Mouse (Mus musculus): ENCODE measurements at regions not wholly inside any gene's neighbourhood (a gene's known extent, or its start where the extent isn't known, plus 50 kb on each side); places are given as distances from the start of the nearest gene placed in this dataset.

DNA sequence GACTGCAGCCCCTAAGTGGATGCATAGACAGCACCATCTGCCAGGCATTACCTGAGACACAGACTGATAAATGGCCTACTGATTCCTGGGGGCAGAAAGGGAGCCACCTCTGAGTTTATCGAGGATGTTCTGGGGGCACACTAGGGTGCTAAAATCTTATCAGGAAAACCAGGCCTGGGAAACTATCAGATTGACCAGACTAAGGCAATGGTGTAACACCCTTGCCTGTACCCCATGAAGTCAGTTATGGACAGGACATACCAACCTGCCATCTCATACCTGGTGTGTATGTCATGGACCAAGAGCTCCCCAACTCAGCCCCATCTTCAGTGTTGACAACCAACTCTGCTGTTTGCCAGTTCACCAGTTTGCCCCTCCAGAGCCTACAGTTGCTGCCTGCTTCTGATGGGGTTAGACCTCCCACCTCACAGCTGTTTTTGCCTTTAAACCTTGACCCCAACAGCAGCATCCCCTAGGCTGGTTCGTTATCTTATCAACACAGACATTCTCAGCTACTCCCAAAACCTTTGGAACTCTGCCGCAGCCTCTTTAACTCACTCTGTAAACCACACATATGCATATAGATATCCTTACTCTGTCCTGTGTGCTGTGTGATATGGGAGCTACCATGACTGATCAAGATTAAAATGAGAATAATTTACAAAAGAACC lies 83.6 kb upstream of the Irs2 start:
- DNase-seq, result no peak

DNA sequence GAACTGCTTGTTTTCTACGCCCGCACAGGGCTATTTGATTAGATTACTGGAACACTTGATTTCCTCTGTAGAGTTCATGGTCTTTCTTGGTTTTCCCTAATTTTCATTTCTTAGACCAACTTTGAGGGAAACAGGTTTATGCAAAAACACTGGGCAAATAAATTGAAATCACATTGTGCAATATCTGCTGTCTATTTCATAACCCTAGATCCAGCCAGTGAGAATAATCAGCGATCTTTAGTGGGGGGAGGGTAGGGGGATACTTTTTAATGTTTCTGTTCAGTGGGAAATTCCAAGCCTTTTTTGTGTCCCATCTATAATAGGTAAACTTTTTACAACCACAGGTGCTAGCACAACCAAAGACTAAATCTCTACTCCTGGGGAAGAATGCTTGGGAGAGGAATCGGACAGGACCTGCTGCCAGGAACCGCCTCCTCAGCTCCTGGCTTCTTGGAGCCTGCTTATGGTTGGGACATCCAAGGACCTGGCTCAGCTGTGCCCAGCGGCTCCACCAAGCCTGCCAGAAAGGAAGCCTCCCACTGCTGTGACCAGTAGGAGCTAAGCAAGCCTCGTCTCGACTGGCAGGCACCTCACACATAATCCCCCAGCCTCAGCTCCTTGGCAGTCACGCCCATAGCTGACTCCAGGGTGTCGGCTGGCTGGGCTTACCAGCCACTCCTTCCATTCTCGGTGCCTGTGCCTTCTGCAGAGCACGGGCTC lies 80.8 kb upstream of the Irs2 start:
- no peak for DNase-seq

GRCm38 (mm10) chr8:11085244-11085643 lies 77.0 kb upstream of the Irs2 start:
- DNase-seq, result no peak

- DNase-seq, result no peak
Measured at GRCm38 (mm10) chr8:11084051-11084533, 75.8 kb upstream of the Irs2 start.

DNA sequence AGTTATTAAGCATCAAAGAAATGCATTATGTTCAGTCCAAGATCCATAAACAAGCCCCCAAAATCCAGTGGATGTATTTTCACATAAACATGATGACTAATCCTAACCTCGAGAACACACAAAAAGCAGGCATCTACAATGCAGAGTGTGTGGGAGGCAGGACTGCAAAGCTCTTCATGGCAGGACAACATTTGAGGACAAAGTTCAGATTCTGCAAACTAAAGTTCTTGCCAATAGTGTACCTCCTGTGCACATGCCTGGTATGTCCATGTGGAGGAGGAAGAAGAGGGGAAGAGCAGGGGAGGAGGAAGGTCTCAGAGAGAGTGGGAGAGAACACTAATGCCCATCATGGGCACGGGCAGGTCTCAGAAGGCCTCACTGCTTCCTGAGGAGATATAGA lies 72.6 kb upstream of the Irs2 start:
- no peak for DNase-seq

DNA sequence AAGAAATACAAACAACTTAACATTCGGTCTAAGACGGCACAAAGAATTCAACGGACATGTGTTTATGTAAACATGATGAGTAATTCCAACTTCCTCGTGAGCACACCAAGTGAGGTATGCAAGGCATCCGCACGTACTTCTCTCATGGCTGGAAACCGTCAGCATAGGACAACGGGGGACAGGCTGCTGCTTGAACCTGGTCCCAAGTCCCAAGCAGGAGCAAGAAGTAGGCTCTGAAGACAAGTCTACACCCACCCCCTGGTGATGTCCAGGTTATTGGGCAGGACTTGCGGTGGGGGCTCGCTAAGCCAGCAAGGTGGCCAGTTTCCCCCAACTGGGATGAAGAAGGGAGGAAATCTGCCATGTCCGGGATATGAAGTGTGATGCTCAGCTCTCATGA lies 71.5 kb upstream of the Irs2 start:
- no peak for DNase-seq

DNA sequence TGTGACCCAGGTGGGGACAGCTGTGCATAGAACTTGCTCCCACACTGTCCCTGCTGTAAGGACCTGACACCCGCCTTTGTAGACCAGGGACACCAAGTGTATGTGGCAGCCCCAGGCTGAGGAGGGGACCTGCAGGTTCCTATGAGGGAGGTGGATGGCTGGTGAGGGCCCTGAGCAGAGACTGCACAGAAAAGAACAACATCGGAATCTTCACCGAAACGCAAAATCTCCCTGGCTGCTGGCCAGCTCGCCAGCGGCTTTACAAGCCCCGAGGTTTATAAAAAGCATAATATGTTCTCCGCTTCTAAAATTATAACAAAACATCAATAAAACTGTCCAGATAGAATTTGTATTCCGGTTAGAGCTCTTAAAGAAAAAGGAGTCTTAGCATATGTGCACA lies 68.9 kb upstream of the Irs2 start:
- DNase-seq, result no peak

GRCm38 (mm10) chr8:11071162-11071561 lies 62.9 kb upstream of the Irs2 start:
- no peak for DNase-seq

DNA sequence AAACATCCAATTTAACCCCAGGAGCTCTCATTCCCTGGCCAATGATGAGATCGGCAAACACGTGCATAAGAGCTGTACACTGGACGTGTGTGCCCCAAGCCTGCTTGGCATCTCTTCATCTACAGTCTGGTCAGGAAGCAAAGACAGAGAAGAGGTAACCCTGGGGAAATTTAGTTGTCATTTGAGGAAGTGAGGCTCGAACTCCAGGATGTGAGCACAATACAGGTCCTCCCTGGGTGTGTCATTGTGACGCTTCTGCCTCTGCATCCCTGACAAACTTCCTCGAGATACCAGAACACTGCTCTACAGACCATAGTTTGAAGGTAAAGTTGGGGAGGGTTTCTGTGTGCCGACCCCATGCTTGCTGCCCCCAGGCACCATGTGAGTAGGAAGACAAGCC lies 59.2 kb upstream of the Irs2 start:
- no peak for DNase-seq

DNA sequence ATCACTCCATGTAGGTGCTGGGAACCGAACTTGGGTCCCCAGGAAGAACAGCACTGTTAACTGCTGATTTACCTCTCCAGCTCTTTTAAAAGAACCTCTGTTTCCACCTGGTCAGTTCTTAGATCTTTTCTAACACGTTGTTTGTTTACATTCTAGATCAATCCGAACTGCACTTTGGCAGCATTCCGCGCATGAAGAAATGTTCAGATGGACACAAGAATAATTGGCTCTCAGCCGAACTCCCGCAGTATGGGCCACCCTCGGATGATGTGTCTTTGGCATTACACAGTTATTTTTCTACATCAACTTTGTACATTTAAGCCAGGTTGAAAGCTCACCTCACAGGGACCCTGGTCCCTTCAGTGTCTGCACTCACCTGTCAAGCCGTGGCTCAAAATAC lies 57.7 kb upstream of the Irs2 start:
- no peak for DNase-seq

GRCm38 (mm10) chr8:11065303-11065702 lies 57.0 kb upstream of the Irs2 start:
- no peak for DNase-seq

- DNase-seq, result no peak
Measured at GRCm38 (mm10) chr8:11063058-11063457, 54.8 kb upstream of the Irs2 start.

GRCm38 (mm10) chr8:11062348-11062946 lies 54.2 kb upstream of the Irs2 start:
- no peak for DNase-seq

GRCm38 (mm10) chr8:11061711-11062110 lies 53.5 kb upstream of the Irs2 start:
- DNase-seq, result no peak

DNA sequence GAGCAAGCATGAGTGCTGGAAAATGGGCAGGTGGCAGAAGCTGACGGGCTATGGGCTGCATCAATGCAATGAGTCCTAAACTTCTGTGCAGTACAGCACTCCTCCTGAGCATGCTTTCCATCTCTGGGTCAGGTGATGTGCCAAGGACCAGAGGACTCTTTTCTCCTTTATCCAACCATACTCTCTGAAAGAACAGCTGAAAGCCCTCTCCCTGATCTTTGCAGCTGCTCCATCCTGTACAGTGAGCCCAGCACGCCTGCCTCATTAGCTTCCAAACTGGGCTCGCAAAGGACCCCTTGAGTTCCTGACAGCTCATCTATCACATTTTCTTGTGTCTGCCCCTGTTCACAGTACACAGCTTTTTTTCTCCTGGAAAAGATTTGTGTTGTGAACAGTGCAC lies 52.3 kb upstream of the Irs2 start:
- DNase-seq, result no peak

- no peak for DNase-seq
Measured at GRCm38 (mm10) chr8:11058392-11058791, 50.1 kb upstream of the Irs2 start.
